Mouse (Mus musculus): ENCODE results near the gene Gm10282. TPM values are rescaled to one million over a fixed set of nuclear protein-coding genes. Genes with fewer than 3 reads are reported as not detected.

The Gm10282 gene
- total and polyA plus RNA-seq, 2 experiments from 2014 or later, result 3.9 to 9.0 TPM

DNA sequence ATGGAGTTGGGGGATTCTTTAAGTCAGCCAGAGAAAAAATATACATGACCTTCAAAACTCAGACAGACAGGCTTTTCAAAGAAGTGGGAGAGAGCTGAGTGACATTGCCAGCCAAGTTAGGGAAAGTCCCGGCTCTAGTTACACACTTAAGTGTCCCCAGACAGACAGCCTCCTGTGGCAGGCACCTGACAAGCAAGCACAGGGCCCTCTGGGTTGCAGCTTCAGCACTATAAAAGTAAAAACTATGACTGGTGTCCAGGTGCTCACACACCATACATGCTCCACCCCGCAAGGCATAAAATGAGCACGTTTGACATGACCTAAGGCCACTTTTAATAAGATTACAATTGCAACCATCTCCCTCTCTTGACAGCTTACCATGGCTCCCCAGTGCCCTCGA, 44.5 kb downstream of the Gm10282 start:
- H3K4me1 ChIP-seq (ENCODE audit: insufficient read depth, low read length), result no peaks in the 10 kb centered on the region
- no peaks in the 10 kb centered on the region for H3K27me3 ChIP-seq (ENCODE audit: insufficient read depth, low read length)
- H3K4me3 ChIP-seq (ENCODE audit: low read depth, low read length), result no peak overlapping the region
- WGBS, result 51% methylated on average over 4 of the region's 4 CpGs
- H3K9ac ChIP-seq (replicated peaks; ENCODE audit: low read length, poor library complexity, severe bottlenecking), result no peak overlapping the region
- H3K36me3 ChIP-seq (ENCODE audit: insufficient read depth, low read length), result 0 out of 2 replicates have a peak, but pooled peaks cover 5% of the 10 kb centered on the region
- no peak overlapping the region for H3K4me2 ChIP-seq (ENCODE audit: low read depth, low read length, poor library complexity, severe bottlenecking)
- no peak for TF ChIP-seq CTCF (IDR thresholded peaks at IDR 0.05)
- ATAC-seq (ENCODE audit: low FRiP score), result 0 out of 2 replicates have a peak, but pooled peaks have one; percentile 1
- H3K9me3 ChIP-seq (ENCODE audit: low read length), result no peaks in the 10 kb centered on the region
- no peak for DNase-seq (ENCODE audit: low spot score)
- no peak overlapping the region for H3K27ac ChIP-seq (ENCODE audit: low read depth, low read length)

DNA sequence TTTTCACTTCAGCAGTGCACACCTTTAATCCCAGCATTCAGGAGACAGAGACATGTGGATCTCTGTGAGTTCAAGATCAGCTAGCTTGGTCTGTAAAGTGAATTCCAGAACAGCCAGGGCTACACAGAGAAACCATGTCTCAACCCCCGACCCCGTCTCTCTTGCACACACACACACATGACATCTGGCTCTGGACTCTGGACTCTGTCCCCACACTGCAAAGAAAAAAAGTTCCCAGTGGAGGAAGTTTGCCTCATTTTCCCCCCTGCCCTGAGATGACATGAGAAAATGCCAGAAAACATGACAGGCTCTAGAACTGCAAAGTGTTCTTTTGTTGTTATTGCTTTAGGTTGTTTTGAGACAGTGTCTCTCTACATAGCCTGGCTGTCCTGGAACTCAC, 45.2 kb downstream of the Gm10282 start:
- Histone ChIP-seq H3K9ac (replicated peaks; ENCODE audit: low read length, poor library complexity, severe bottlenecking) (no peak overlapping the region), H3K4me2 (ENCODE audit: low read depth, low read length, poor library complexity, severe bottlenecking) (no peak overlapping the region), H3K4me1 (ENCODE audit: insufficient read depth, low read length) (no peaks in the 10 kb centered on the region), H3K27ac (ENCODE audit: low read depth, low read length) (no peak overlapping the region), H3K27me3 (ENCODE audit: insufficient read depth, low read length) (no peaks in the 10 kb centered on the region), H3K36me3 (ENCODE audit: insufficient read depth, low read length) (peaks cover 12% of the 10 kb centered on the region; the same call in 1 of the 2 replicates), H3K9me3 (ENCODE audit: low read length) (no peaks in the 10 kb centered on the region), H3K4me3 (ENCODE audit: low read depth, low read length) (no peak overlapping the region)
- 69% methylated on average over 2 of the region's 2 CpGs for WGBS
- DNase-seq (ENCODE audit: low spot score) (no peak), ATAC-seq (ENCODE audit: low FRiP score) (no peak)
- no peak for TF ChIP-seq CTCF (IDR thresholded peaks at IDR 0.05)

DNA sequence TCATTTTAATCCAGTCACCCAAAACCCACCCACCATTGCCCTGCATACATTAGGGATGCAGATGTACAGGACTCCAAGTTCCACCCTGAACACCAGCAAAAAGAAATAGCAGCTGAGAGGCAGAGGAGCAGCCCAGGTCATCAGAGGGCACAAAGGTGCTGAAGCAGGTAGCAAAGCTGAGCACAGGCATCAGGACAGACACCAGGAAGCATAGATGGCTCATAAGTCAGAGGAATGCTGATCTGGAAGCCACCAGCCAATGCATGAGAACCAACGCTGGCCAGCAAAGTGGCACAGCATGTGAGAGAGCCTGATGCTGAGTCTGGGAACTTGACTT, 47.2 kb downstream of the Gm10282 start:
- H3K27me3 ChIP-seq (ENCODE audit: insufficient read depth, low read length), result no peaks in the 10 kb centered on the region
- WGBS, result 96% methylated on average over 1 of the region's 1 CpGs
- no peak overlapping the region for H3K27ac ChIP-seq (ENCODE audit: low read depth, low read length)
- H3K4me3 ChIP-seq (ENCODE audit: low read depth, low read length), result no peak overlapping the region
- H3K9me3 ChIP-seq (ENCODE audit: low read length), result no peaks in the 10 kb centered on the region
- H3K4me2 ChIP-seq (ENCODE audit: low read depth, low read length, poor library complexity, severe bottlenecking), result no peak overlapping the region
- no peaks in the 10 kb centered on the region for H3K4me1 ChIP-seq (ENCODE audit: insufficient read depth, low read length)
- ATAC-seq (ENCODE audit: low FRiP score) (no peak), DNase-seq (ENCODE audit: low spot score) (no peak)
- no peak overlapping the region for H3K9ac ChIP-seq (replicated peaks; ENCODE audit: low read length, poor library complexity, severe bottlenecking)
- peaks cover 24% of the 10 kb centered on the region for H3K36me3 ChIP-seq (ENCODE audit: insufficient read depth, low read length)
- TF ChIP-seq CTCF (IDR thresholded peaks at IDR 0.05), result no peak

DNA sequence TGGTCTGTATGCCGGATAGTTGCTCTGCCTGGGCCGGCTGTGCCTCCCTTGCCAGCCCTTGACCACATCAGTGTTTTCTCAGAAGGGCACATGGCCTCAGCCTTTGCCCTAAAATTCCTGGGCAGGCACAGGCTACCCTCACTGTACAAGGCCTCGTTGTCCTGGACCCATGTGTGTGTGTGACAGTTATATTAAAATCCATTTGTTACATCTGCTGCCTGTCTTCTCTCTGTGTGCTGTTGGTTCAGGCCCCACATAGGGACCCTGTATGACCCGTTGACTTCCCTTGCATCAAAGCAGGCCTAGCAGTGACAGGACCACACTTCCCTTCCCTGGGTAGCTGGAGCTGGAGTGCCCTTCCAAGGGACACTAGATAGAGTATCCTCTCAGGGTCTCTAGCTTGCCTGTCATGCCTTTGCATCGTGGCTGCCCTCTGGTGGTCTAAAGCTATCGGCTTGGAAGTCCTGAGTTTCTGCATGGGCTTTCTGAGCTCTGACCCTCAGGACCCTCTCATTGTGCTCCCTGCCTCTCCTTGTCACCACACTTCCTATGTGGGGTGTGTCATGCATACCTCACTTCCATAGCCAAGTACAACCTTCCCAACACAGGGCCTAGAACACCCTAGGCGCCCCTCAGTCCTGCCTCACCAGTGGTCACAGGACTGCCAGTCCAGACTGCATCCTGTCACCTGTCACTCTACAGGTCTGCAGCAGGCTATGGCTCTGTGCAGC, 47.7 kb downstream of the Gm10282 start:
- peak; percentile 78 for TF ChIP-seq CTCF (IDR thresholded peaks at IDR 0.05)
- Histone ChIP-seq H3K36me3 (ENCODE audit: insufficient read depth, low read length) (peaks cover 29% of the 10 kb centered on the region), H3K4me2 (ENCODE audit: low read depth, low read length, poor library complexity, severe bottlenecking) (no peak overlapping the region), H3K9ac (replicated peaks; ENCODE audit: low read length, poor library complexity, severe bottlenecking) (no peak overlapping the region), H3K4me1 (ENCODE audit: insufficient read depth, low read length) (no peaks in the 10 kb centered on the region), H3K27me3 (ENCODE audit: insufficient read depth, low read length) (no peaks in the 10 kb centered on the region), H3K4me3 (ENCODE audit: low read depth, low read length) (no peak overlapping the region), H3K27ac (ENCODE audit: low read depth, low read length) (no peak overlapping the region), H3K9me3 (ENCODE audit: low read length) (no peaks in the 10 kb centered on the region)
- ATAC-seq (ENCODE audit: low FRiP score) (peak; percentile 18), DNase-seq (ENCODE audit: low spot score) (peak; percentile 58)
- WGBS, result 52% methylated on average over 7 of the region's 7 CpGs

Other genes starting within 250 kb of the Gm10282 start
- not detected in 2 replicates for gene Olfr373, start 222.1 kb downstream of the Gm10282 start, total RNA-seq (2014; rRNA removed)
- not detected in 2 replicates for gene Olfr373, start 222.1 kb downstream of the Gm10282 start, polyA plus RNA-seq (2015; fragmentation: Nextera tagmentation; extraction: Ambion mirVana)
- not detected in 2 replicates for gene Olfr374, start 198.2 kb downstream of the Gm10282 start, total RNA-seq (2014; rRNA removed)
- gene Olfr374, start 198.2 kb downstream of the Gm10282 start, polyA plus RNA-seq (2015; fragmentation: Nextera tagmentation; extraction: Ambion mirVana), result not detected in 2 replicates
- 82.1 and 108 TPM in 2 replicates for gene Tpm4, start 170.3 kb downstream of the Gm10282 start, total RNA-seq (2014; rRNA removed)
- gene Tpm4, start 170.3 kb downstream of the Gm10282 start, polyA plus RNA-seq (2015; fragmentation: Nextera tagmentation; extraction: Ambion mirVana), result 87.5 and 91.5 TPM in 2 replicates
- 32.9 and 43.0 TPM in 2 replicates for gene Rab8a, start 144.1 kb downstream of the Gm10282 start, total RNA-seq (2014; rRNA removed)
- gene Rab8a, start 144.1 kb downstream of the Gm10282 start, polyA plus RNA-seq (2015; fragmentation: Nextera tagmentation; extraction: Ambion mirVana), result 66.7 and 66.9 TPM in 2 replicates
- gene Hsh2d, start 115.6 kb downstream of the Gm10282 start, total RNA-seq (2014; rRNA removed), result 0.24 and 0.55 TPM in 2 replicates
- gene Hsh2d, start 115.6 kb downstream of the Gm10282 start, polyA plus RNA-seq (2015; fragmentation: Nextera tagmentation; extraction: Ambion mirVana), result not detected in 2 replicates
- not detected in 2 replicates for gene Cib3, start 92.4 kb downstream of the Gm10282 start, total RNA-seq (2014; rRNA removed)
- gene Cib3, start 92.4 kb downstream of the Gm10282 start, polyA plus RNA-seq (2015; fragmentation: Nextera tagmentation; extraction: Ambion mirVana), result not detected in 2 replicates
- not detected in 2 replicates for gene Gm11034, start 91.6 kb downstream of the Gm10282 start, total RNA-seq (2014; rRNA removed)
- not detected in 2 replicates for gene Gm11034, start 91.6 kb downstream of the Gm10282 start, polyA plus RNA-seq (2015; fragmentation: Nextera tagmentation; extraction: Ambion mirVana)
- gene Fam32a, start 85.5 kb downstream of the Gm10282 start, total RNA-seq (2014; rRNA removed), result 113 and 116 TPM in 2 replicates
- 91.6 and 92.5 TPM in 2 replicates for gene Fam32a, start 85.5 kb downstream of the Gm10282 start, polyA plus RNA-seq (2015; fragmentation: Nextera tagmentation; extraction: Ambion mirVana)
- 81.8 and 97.2 TPM in 2 replicates for gene Ap1m1, start 65.2 kb downstream of the Gm10282 start, total RNA-seq (2014; rRNA removed)
- 252 and 260 TPM in 2 replicates for gene Ap1m1, start 65.2 kb downstream of the Gm10282 start, polyA plus RNA-seq (2015; fragmentation: Nextera tagmentation; extraction: Ambion mirVana)
- gene Klf2, start 13.8 kb upstream of the Gm10282 start, total RNA-seq (2014; rRNA removed), result 5.3 and 7.8 TPM in 2 replicates
- 9.8 and 10.5 TPM in 2 replicates for gene Klf2, start 13.8 kb upstream of the Gm10282 start, polyA plus RNA-seq (2015; fragmentation: Nextera tagmentation; extraction: Ambion mirVana)
- 65.7 and 66.4 TPM in 2 replicates for gene Eps15l1, start 116.2 kb upstream of the Gm10282 start, total RNA-seq (2014; rRNA removed)
- gene Eps15l1, start 116.2 kb upstream of the Gm10282 start, polyA plus RNA-seq (2015; fragmentation: Nextera tagmentation; extraction: Ambion mirVana), result 51.3 and 51.9 TPM in 2 replicates
- gene Calr3, start 138.6 kb upstream of the Gm10282 start, total RNA-seq (2014; rRNA removed), result 0.28 and 0.77 TPM in 2 replicates
- 1.0 and 1.2 TPM in 2 replicates for gene Calr3, start 138.6 kb upstream of the Gm10282 start, polyA plus RNA-seq (2015; fragmentation: Nextera tagmentation; extraction: Ambion mirVana)
- 8.7 and 8.9 TPM in 2 replicates for gene 1700030K09Rik, start 138.6 kb upstream of the Gm10282 start, total RNA-seq (2014; rRNA removed)
- gene 1700030K09Rik, start 138.6 kb upstream of the Gm10282 start, polyA plus RNA-seq (2015; fragmentation: Nextera tagmentation; extraction: Ambion mirVana), result 14.7 TPM in 2 replicates
- gene Cherp, start 170.0 kb upstream of the Gm10282 start, total RNA-seq (2014; rRNA removed), result 33.4 and 51.4 TPM in 2 replicates
- gene Cherp, start 170.0 kb upstream of the Gm10282 start, polyA plus RNA-seq (2015; fragmentation: Nextera tagmentation; extraction: Ambion mirVana), result 44.5 and 50.9 TPM in 2 replicates
- gene Slc35e1, start 187.4 kb upstream of the Gm10282 start, total RNA-seq (2014; rRNA removed), result 47.7 and 69.4 TPM in 2 replicates
- gene Slc35e1, start 187.4 kb upstream of the Gm10282 start, polyA plus RNA-seq (2015; fragmentation: Nextera tagmentation; extraction: Ambion mirVana), result 11.1 and 12.0 TPM in 2 replicates
- gene Med26, start 243.0 kb upstream of the Gm10282 start, total RNA-seq (2014; rRNA removed), result 16.2 and 17.8 TPM in 2 replicates
- gene Med26, start 243.0 kb upstream of the Gm10282 start, polyA plus RNA-seq (2015; fragmentation: Nextera tagmentation; extraction: Ambion mirVana), result 17.4 and 19.1 TPM in 2 replicates

Data from midbrain, postnatal 0 days (tissue).